Mouse (Mus musculus) embryonic facial prominence, embryonic 13.5 days (tissue): ENCODE data around the gene Edem3. TPM values are rescaled to one million over a fixed set of nuclear protein-coding genes. Genes with fewer than 3 reads are reported as not detected.

Experiments
- polyA plus RNA-seq: library from polyadenylated mRNA; unstranded; fragments of >200 nt; fragmentation: Nextera tagmentation; extraction: Ambion mirVana; gene quantifications from 2 replicates; pipeline ENCODE4 v1.2.1, GENCODE M21; 2015

Gene Edem3
- polyA plus RNA-seq, 1 experiment from 2014 or later: 13.8 TPM

Other genes starting within 250 kb of the Edem3 start
- 6.6 and 7.2 TPM in 2 replicates for gene Fam129a, start 184.2 kb upstream of the Edem3 start, polyA plus RNA-seq